Mouse (Mus musculus): ENCODE data around the gene Ap5z1. TPM values are rescaled to one million over a fixed set of nuclear protein-coding genes. Genes with fewer than 3 reads are reported as not detected.
A peak's percentile ranks its signal among the peaks of the same experiment; 100 is the strongest.

The Ap5z1 gene
- polyA plus RNA-seq, 1 experiment from 2014 or later: 16.9 TPM

DNA sequence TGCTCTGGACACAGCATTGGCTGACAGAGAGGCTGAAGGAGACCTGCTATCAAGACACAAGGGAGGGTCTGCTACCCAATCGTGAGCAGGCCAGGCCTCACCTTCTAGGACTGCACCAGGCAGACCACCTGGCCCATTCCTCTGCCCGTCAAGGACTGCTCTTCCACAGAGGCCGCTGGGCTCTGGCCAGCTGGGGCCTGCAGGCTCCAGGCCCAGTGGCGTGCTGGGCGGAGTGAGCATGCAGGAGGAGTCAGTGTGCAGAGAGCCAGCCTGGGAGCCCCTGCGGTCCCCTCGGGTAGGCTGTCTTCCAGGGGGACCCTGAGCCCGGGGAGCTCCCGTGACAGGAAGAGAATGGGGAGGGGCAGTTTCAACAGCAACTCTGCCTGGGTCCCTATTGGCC lies 22.9 kb downstream of the Ap5z1 start:
- Histone ChIP-seq H3K4me1 (replicated peaks) (peaks cover 12% of the 10 kb centered on the region; the same call in 1 of the 2 replicates), H3K27me3 (ENCODE audit: insufficient read depth, poor library complexity, severe bottlenecking) (no peaks in the 10 kb centered on the region), H3K27ac (peak overlapping the region; percentile 4; the same call in 1 of the 2 replicates), H3K9me3 (no peaks in the 10 kb centered on the region), H3K4me3 (no peak overlapping the region), H3K36me3 (no peaks in the 10 kb centered on the region)
- 71% methylated on average over 9 of the region's 9 CpGs for WGBS
- DNase-seq (ENCODE audit: low spot score): no peak

DNA sequence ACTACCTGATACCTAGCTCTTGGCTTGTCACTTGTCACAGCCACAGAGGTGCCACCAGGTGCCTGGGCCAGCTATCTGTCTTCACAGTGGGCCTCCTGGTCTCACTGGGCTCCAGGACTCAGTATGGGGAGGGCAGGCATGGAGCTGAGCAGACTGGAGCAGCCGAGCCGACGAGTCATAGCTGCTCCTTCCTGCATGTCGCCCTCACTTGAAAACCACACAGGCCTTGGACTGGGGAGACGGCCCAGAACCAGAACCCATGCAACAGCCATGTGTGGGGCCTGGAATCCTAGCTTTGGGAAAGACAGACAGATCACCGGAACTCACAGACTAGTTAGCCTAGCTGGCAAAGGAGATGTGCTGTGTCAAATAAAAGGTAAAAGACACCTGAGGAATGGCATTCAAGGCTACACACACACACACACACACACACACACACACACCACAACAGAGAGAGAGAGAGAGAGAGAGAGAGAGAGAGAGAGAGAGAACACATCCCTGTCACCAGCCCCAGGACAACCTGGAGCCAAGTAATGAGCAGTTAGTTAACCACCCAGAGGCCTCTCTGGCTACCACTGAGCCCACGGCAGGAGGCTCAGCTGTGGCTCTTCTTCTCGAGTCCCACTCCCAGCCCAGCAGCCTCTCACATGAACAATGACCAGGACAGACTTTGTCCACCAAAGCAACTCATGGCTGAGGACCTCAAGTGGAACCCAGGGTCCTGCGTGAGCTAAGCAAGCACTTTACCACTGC lies 26.4 kb downstream of the Ap5z1 start:
- no peak overlapping the region for H3K4me3 ChIP-seq
- peaks cover 11% of the 10 kb centered on the region; the same call in 1 of the 2 replicates for H3K4me1 ChIP-seq (replicated peaks)
- no peak overlapping the region for H3K27ac ChIP-seq
- 79% methylated on average over 9 of the region's 9 CpGs for WGBS
- no peaks in the 10 kb centered on the region for H3K36me3 ChIP-seq
- H3K27me3 ChIP-seq (ENCODE audit: insufficient read depth, poor library complexity, severe bottlenecking): no peaks in the 10 kb centered on the region
- DNase-seq (ENCODE audit: low spot score): no peak
- no peaks in the 10 kb centered on the region for H3K9me3 ChIP-seq

DNA sequence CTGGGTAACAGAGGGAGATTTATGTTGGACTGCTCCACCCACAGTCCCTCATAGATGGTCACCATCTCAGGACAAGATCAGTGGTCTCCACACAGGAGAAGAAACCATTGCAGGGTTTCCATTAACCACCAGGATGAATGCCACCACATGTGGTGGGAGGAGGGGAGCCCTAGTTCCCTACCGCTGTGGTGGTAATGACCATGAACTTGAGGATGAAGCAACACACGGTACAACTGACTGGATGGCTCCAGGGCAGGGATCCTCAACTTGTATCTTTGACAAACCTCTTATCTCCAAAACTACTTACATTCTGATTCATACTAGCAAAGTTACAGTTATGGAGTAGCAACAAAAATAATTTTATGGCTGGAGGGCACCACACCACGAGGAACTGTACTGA lies 29.6 kb downstream of the Ap5z1 start:
- Histone ChIP-seq H3K4me3 (no peak overlapping the region), H3K4me1 (replicated peaks) (no peaks in the 10 kb centered on the region), H3K9me3 (no peaks in the 10 kb centered on the region), H3K27ac (no peak overlapping the region), H3K36me3 (no peaks in the 10 kb centered on the region), H3K27me3 (ENCODE audit: insufficient read depth, poor library complexity, severe bottlenecking) (no peaks in the 10 kb centered on the region)
- no peak for DNase-seq (ENCODE audit: low spot score)
- 89% methylated on average over 3 of the region's 3 CpGs for WGBS

DNA sequence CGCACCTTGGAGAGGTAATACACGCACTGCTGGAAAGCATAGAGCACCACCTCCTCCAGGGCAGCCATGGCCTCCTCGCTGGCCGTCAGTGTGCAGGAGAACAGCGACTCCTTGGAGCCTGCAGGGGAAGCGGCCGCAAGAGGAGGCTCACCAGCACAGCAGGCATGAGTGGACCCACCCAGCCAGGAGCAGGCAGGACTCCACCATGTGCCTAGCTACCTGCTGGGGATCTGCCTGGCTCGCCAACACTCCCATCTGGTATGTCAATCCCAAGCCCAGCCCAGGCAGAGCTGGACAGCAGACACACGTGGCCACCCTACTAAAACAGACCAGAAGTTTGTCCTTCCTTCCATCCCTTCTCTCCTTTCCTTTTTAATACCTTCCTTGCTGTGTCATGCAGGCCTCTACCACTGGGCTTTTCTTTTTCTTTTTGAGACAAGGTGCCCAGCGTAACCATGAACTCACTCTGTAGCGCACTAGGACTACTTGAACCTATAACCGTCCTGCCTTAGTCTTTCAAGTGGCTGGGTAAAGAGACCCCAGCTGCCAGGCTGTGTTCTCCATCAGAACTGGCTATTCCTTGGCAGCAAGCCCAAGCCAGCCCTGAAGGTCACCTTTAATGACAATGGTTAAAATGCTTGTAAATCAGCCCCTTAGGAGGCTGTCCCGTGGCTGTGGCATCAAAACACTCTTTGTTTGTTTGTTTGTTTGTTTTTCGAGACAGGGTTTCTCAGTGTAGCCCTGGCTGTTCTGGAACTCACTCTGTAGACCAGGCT lies 31.8 kb downstream of the Ap5z1 start:
- Histone ChIP-seq H3K4me1 (replicated peaks) (peaks cover 11% of the 10 kb centered on the region), H3K27me3 (ENCODE audit: insufficient read depth, poor library complexity, severe bottlenecking) (no peaks in the 10 kb centered on the region), H3K27ac (no peak overlapping the region), H3K9me3 (no peaks in the 10 kb centered on the region), H3K4me3 (no peak overlapping the region), H3K36me3 (no peaks in the 10 kb centered on the region)
- WGBS: 59% methylated on average over 14 of the region's 14 CpGs
- no peak for DNase-seq (ENCODE audit: low spot score)

DNA sequence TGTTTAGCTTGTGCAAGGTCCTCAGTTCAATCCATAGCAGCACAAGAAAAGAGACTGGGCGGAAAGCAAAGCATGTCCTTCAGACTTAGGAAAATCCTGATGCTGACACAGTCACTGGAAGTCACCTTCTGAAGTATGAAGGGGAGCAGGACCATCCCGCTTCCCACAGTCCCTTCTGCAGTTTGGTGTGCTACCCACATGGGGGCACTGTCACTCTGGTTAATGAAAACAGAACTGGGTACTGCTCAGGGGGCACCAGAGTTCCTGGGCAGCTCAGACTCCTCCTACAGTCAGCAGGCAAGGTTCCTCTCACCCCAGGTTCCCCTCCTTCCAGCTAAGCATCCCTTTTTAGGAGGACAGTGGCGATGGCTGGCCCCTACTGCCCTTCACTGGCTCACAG lies 35.2 kb downstream of the Ap5z1 start:
- DNase-seq (ENCODE audit: low spot score): peak; percentile 60
- H3K36me3 ChIP-seq: no peaks in the 10 kb centered on the region
- 28% methylated on average over 3 of the region's 3 CpGs for WGBS
- no peaks in the 10 kb centered on the region for H3K27me3 ChIP-seq (ENCODE audit: insufficient read depth, poor library complexity, severe bottlenecking)
- no peaks in the 10 kb centered on the region for H3K9me3 ChIP-seq
- H3K4me3 ChIP-seq: no peak overlapping the region
- peaks cover 22% of the 10 kb centered on the region for H3K4me1 ChIP-seq (replicated peaks)
- H3K27ac ChIP-seq: no peak overlapping the region

DNA sequence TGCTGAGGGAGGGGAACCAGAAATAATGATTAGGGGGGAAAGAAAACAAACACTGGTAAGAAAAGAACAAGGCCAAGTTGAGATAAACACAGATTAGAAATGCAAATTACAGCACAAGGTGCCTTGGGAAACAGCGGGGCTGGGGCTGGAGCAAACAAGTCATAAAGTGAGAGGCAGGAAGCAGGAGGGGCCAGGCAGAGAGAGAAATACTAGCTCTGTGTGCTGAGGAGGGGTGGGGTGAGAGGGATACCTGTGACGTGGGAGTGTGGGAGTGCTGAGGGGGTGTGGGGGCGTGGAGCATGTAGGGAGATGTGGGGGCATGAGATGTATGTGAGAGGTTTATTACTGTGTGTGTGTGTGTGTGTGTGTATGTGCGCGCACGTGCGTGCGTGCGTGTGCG lies 37.2 kb downstream of the Ap5z1 start:
- H3K4me3 ChIP-seq: no peak overlapping the region
- no peak for DNase-seq (ENCODE audit: low spot score)
- 84% methylated on average over 10 of the region's 10 CpGs for WGBS

DNA sequence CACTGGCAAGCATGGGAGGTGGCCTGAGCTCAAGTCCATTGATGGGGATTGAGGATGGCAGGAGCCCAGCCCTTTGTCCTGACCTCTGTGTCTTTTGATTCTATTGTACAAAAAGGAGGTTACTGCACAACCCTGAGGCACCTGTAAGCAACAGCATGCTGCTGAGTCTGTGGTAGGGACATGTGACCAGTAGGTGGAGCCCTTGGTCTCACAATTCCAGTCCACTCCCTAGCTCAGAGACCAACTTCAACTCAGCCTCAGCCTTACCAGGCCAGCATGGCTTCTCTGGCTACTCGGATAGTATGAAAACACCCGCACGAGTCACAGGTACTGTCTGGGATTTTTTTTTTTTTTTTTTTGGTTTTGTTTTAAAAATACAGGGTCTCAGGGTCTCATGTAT lies 38.7 kb downstream of the Ap5z1 start:
- Histone ChIP-seq H3K9me3 (no peaks in the 10 kb centered on the region), H3K4me1 (replicated peaks) (peaks cover 22% of the 10 kb centered on the region), H3K36me3 (no peaks in the 10 kb centered on the region; the same call in 1 of the 2 replicates), H3K27me3 (ENCODE audit: insufficient read depth, poor library complexity, severe bottlenecking) (no peaks in the 10 kb centered on the region), H3K4me3 (no peak overlapping the region), H3K27ac (no peak overlapping the region)
- WGBS: 10% methylated on average over 3 of the region's 3 CpGs
- peak; percentile 83 for DNase-seq (ENCODE audit: low spot score)

More for the DNA sequence above, 37.2 kb downstream of the Ap5z1 start:
- Histone ChIP-seq H3K27ac (no peak overlapping the region), H3K27me3 (ENCODE audit: insufficient read depth, poor library complexity, severe bottlenecking) (no peaks in the 10 kb centered on the region), H3K36me3 (no peaks in the 10 kb centered on the region), H3K9me3 (no peaks in the 10 kb centered on the region), H3K4me1 (replicated peaks) (peaks cover 22% of the 10 kb centered on the region)

DNA sequence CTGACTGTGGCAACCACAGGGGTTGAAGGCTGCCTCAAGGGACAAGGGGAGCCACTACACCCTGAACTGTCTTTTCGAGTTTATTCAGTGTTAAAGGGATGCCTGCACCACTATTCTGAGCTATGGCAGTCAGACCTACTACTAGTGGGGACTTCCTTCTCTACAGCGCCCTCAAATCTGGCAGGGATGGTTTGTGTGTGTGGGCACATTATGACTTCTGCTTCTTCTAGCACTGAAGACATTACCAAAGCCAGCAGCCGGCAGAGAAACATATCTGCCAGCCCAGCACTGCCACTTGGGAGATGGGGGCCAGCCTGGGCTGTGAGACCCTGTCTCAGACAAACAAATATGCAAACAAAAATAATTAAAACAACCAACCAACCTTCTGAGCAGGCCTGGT lies 40.4 kb downstream of the Ap5z1 start:
- H3K4me1 ChIP-seq (replicated peaks): peaks cover 27% of the 10 kb centered on the region
- no peaks in the 10 kb centered on the region; the same call in 1 of the 2 replicates for H3K36me3 ChIP-seq
- no peak for DNase-seq (ENCODE audit: low spot score)
- H3K27ac ChIP-seq: no peak overlapping the region
- H3K27me3 ChIP-seq (ENCODE audit: insufficient read depth, poor library complexity, severe bottlenecking): peaks cover 6% of the 10 kb centered on the region
- no peak overlapping the region for H3K4me3 ChIP-seq
- WGBS: 81% methylated on average over 3 of the region's 3 CpGs
- no peaks in the 10 kb centered on the region for H3K9me3 ChIP-seq

DNA sequence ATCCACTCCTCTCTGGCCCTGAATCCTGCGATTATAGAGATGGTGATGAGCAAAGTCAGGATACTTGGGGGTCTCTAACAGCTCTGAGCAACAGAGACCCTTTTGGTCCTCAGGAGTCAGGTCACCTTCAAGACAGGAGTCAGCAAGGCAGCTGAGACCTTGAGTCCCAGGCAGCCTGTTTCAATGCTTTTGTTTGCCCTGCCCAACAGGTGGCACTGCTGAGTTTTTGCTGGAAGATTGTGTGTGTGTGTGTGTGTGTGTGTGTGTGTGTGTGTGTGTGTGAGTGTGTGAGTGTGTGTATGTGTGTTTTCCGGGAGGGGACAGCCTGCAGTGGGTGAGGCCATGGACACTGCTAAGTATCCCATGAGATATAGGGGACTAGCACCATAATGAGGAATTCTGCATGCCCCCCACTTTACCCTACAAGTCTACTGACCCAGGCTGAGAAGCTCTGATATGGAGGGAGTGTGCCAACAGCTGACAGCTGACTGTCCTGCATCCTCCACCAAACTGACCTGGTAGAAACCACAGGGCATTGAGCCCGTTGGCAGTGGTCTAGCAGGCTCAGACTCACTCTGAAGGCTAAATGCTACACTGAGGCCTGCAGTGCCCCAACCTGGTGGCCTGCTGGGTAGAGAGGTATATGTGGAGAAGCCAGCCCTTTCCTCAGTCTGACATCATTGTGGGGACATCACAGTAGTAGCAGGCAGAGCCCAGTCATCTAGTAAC lies 42.1 kb downstream of the Ap5z1 start:
- no peak overlapping the region for H3K4me3 ChIP-seq
- 73% methylated on average over 3 of the region's 3 CpGs for WGBS
- no peak for DNase-seq (ENCODE audit: low spot score)
- H3K4me1 ChIP-seq (replicated peaks): peaks cover 24% of the 10 kb centered on the region
- H3K27me3 ChIP-seq (ENCODE audit: insufficient read depth, poor library complexity, severe bottlenecking): peaks cover 18% of the 10 kb centered on the region
- no peak overlapping the region for H3K27ac ChIP-seq
- H3K9me3 ChIP-seq: no peaks in the 10 kb centered on the region
- H3K36me3 ChIP-seq: no peaks in the 10 kb centered on the region; the same call in 1 of the 2 replicates

DNA sequence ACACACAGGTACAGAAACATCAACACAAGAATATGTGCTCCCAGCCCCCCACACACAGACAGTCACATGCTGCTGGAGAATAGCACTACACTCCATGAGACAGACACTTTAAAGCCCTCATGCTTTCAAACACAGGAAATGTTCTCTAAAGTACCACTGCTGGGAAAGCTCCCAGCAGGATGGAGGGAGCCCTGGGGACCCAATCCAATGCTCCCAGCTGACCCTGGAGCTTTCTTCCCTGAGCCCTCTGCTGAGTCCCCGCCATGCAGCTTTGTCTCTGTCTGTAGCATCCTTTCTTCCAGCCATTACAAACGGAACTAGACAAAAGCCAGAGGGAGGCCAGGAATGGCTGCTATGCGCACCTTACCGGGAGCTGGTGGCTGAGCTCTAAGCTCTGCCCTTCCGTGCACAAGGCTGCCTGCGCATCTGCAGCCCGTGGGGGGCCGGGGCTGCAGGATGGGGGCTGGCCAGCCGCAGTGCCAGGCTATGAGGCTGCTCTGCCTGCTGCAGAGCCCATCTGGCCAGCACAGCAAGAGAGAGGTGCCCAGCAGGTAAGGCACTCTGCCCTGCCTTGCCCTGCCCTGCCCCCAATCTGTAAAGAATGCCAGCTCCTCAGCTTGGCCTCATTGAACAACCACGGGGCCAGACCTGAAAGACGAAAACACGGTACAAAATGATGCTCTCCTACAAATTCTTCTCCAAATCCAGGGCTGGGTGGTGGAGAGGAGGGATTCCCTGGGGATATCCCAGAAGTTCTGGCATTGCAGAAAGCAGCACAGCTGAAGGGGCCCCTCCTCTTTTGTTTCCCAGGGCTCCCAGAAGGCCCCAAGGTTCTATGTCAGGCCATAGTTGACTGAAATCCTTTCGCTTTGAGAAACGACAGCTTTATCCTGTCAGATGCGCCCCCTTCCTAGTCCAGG lies 45.7 kb downstream of the Ap5z1 start:
- H3K27me3 ChIP-seq (ENCODE audit: insufficient read depth, poor library complexity, severe bottlenecking): peaks cover 21% of the 10 kb centered on the region
- DNase-seq (ENCODE audit: low spot score): no peak
- no peaks in the 10 kb centered on the region; the same call in 1 of the 2 replicates for H3K36me3 ChIP-seq
- H3K9me3 ChIP-seq: no peaks in the 10 kb centered on the region
- peak overlapping the region; percentile 75 for H3K27ac ChIP-seq
- peak overlapping the region; percentile 25 for H3K4me3 ChIP-seq
- 12% methylated on average over 15 of the region's 15 CpGs for WGBS
- H3K4me1 ChIP-seq (replicated peaks): peaks cover 17% of the 10 kb centered on the region

DNA sequence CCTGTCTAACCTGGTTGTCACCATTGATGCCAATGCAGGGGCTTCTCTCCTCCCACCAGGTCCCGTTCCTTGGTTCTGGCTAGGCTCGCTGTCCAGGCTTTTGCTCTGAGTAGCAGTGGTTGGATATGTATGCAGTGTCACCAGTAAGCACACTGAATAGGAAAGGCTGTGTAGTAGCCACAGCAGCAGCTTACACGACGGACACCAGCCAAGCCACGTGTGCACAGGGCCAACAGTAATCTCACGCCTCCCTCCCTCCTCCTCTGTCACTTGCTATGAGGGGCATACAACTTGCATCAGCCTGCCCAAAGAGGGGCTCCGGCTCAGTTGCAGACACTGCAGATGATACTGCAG lies 46.3 kb downstream of the Ap5z1 start:
- Histone ChIP-seq H3K27me3 (ENCODE audit: insufficient read depth, poor library complexity, severe bottlenecking) (peaks cover 21% of the 10 kb centered on the region), H3K4me3 (no peak overlapping the region), H3K9me3 (no peaks in the 10 kb centered on the region), H3K27ac (peak overlapping the region; percentile 75), H3K36me3 (no peaks in the 10 kb centered on the region; the same call in 1 of the 2 replicates), H3K4me1 (replicated peaks) (peaks cover 17% of the 10 kb centered on the region)
- DNase-seq (ENCODE audit: low spot score): no peak
- WGBS: 55% methylated on average over 7 of the region's 7 CpGs

DNA sequence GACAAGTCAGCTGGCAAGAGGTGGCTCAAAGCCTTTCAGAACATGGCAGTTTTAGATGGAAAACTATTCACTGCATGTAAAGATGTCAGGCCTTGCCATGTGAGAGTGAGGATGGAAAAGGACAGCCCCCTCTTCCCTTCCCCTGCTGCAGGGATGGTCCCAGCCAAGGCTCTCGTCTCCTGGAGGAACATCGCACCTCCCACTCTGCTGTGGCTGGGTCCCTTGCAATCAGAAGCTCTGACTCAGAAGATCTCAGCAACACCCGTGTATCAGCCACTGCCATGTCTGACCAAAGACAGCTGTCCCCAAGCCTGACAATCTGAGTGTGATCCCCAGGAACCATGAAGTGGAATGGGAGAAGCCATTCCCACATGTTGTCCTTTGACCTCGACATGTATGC lies 48.4 kb downstream of the Ap5z1 start:
- Histone ChIP-seq H3K27me3 (ENCODE audit: insufficient read depth, poor library complexity, severe bottlenecking) (peaks cover 21% of the 10 kb centered on the region), H3K4me3 (no peak overlapping the region), H3K36me3 (no peaks in the 10 kb centered on the region), H3K9me3 (no peaks in the 10 kb centered on the region), H3K4me1 (replicated peaks) (peaks cover 17% of the 10 kb centered on the region), H3K27ac (no peak overlapping the region)
- 83% methylated on average over 4 of the region's 4 CpGs for WGBS
- no peak for DNase-seq (ENCODE audit: low spot score)
